Mouse (Mus musculus) intestine, postnatal 0 days (tissue): ENCODE measurements at regions not wholly inside any gene's neighbourhood (a gene's known extent, or its start where the extent isn't known, plus 50 kb on each side); places are given as distances from the start of the nearest gene placed in this dataset.

Source experiments
- ATAC-seq: fragments of 200-750 bp; cut with Nextera tagmentation; 2 replicates; pipeline ENCODE4 v1.8.0; 2017; ENCODE audit warnings: mild to moderate bottlenecking, moderate TSS enrichment, moderate library complexity
- H3K27ac ChIP-seq: fragments of 300-500 bp; sonication (generic); 2 replicates; pipeline ENCODE4 v1.5.1; 2014; ENCODE audit warnings: mild to moderate bottlenecking, low read depth, low read length, moderate library complexity
- H3K27me3 ChIP-seq: fragments of 300-500 bp; sonication (generic); replicated peaks from 2 replicates; pipeline ENCODE4 v1.6.1; 2014; ENCODE audit warnings: low read length, mixed read lengths; ENCODE audit not compliant: control insufficient read depth, insufficient read depth
- H3K36me3 ChIP-seq: fragments of 300-500 bp; sonication (generic); 2 replicates; pipeline ENCODE4 v1.6.1; 2014; ENCODE audit warnings: mild to moderate bottlenecking, moderate library complexity; ENCODE audit not compliant: control insufficient read depth, insufficient read depth
- H3K4me1 ChIP-seq: fragments of 300-500 bp; sonication (generic); replicated peaks from 2 replicates; pipeline ENCODE4 v1.6.1; 2014; ENCODE audit warnings: antibody characterized with exemption, low read length, mixed read lengths; ENCODE audit not compliant: control insufficient read depth, insufficient read depth
- H3K4me2 ChIP-seq: fragments of 300-500 bp; sonication (generic); replicated peaks from 2 replicates; pipeline ENCODE4 v1.6.1; 2014; ENCODE audit warnings: low read depth, mild to moderate bottlenecking, moderate library complexity
- H3K4me3 ChIP-seq: fragments of 300-500 bp; sonication (generic); 2 replicates; pipeline ENCODE4 v1.5.1; 2014; ENCODE audit warnings: low read depth, low read length
- H3K9ac ChIP-seq: fragments of 300-500 bp; sonication (generic); 2 replicates; pipeline ENCODE4 v1.6.1; 2014; ENCODE audit warnings: mild to moderate bottlenecking, low read depth, low read length
- H3K9me3 ChIP-seq: fragments of 300-500 bp; sonication (generic); 2 replicates; pipeline ENCODE4 v1.6.1; 2016; ENCODE audit warnings: mixed run types; ENCODE audit not compliant: control insufficient read depth
- CTCF ChIP-seq: sonication (generic); IDR thresholded peaks from 2 replicates; pipeline ENCODE4 v1.5.1; 2016; ENCODE audit warnings: low read depth, mild to moderate bottlenecking, control low read depth, antibody characterized with exemption, moderate library complexity
- WGBS: fragments of 180-500 bp; shearing (Covaris S2); extraction: QIAGEN DNeasy Blood & Tissue Kit; methylation state at CpG from one replicate; pipeline ENCODE4 v1.1.7; 2014; 5-methylcytosine and 5-hydroxymethylcytosine counted together

DNA sequence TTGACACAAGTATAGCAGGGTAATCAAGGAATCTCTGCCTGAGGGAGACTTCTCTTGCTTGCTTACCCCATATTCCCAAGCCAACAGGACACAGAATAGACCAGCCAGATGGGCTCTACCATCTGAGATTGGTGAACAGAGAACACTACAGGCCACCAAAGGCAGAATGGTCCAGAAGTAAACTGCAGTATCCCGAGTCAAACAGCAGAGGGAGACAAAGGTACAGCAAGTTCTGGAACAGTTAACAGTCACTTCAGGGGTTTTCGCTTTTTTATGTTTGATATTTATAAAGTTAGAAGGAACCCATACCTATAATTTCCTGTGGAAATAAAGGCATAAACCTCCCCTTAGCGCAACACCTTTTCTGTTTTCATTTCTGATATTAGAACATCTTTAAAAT, 325.5 kb upstream of the 9130204L05Rik start:
- Histone ChIP-seq H3K9ac (no peak overlapping the region), H3K27me3 (no peaks in the 10 kb centered on the region), H3K4me1 (no peaks in the 10 kb centered on the region), H3K9me3 (no peaks in the 10 kb centered on the region), H3K36me3 (no peaks in the 10 kb centered on the region), H3K4me3 (no peak overlapping the region), H3K27ac (no peak overlapping the region), H3K4me2 (no peak overlapping the region)
- TF ChIP-seq CTCF, result peak; percentile 43
- 33% methylated on average over 3 of the region's 3 CpGs for WGBS
- no peak for ATAC-seq
